Mouse (Mus musculus): Measurements from ENCODE around the gene Ric8a. TPM values are rescaled to one million over a fixed set of nuclear protein-coding genes. Genes with fewer than 3 reads are reported as not detected.
A peak's percentile ranks its signal among the peaks of the same experiment; 100 is the strongest.

Gene Ric8a
- polyA plus RNA-seq, 1 experiment from 2014 or later = 82.2 TPM

- WGBS = 92% methylated on average over 7 of the region's 7 CpGs
- no peak for ATAC-seq (ENCODE audit: insufficient read depth, low FRiP score, low TSS enrichment)
- Histone ChIP-seq H3K4me3 (ENCODE audit: low read depth, low read length) (no peak overlapping the region), H3K4me2 (ENCODE audit: low read depth) (no peak overlapping the region), H3K4me1 (ENCODE audit: control insufficient read depth, insufficient read depth, low read length) (no peaks in the 10 kb centered on the region), H3K36me3 (ENCODE audit: control insufficient read depth, insufficient read depth, low read length) (peaks cover 17% of the 10 kb centered on the region), H3K27me3 (ENCODE audit: control insufficient read depth, insufficient read depth, low read length) (no peaks in the 10 kb centered on the region), H3K27ac (ENCODE audit: low read depth, low read length) (no peak overlapping the region), H3K9ac (ENCODE audit: low read length) (no peak overlapping the region), H3K9me3 (ENCODE audit: control insufficient read depth, low read length) (no peaks in the 10 kb centered on the region)
- no peak for DNase-seq (ENCODE audit: low spot score)
These were observed 37.3 kb downstream of the Ric8a start for GRCm38 (mm10) chr7:140894031-140894430.

- ATAC-seq (ENCODE audit: insufficient read depth, low FRiP score, low TSS enrichment) = no peak
These were observed 37.9 kb downstream of the Ric8a start for GRCm38 (mm10) chr7:140894611-140895010.

GRCm38 (mm10) chr7:140897863-140898262 is 41.1 kb downstream of the Ric8a start:
- peaks cover 10% of the 10 kb centered on the region for H3K36me3 ChIP-seq (ENCODE audit: control insufficient read depth, insufficient read depth, low read length)
- 90% methylated on average over 7 of the region's 7 CpGs for WGBS

More at GRCm38 (mm10) chr7:140894611-140895010, 37.9 kb downstream of the Ric8a start:
- Histone ChIP-seq H3K4me3 (ENCODE audit: low read depth, low read length) (no peak overlapping the region), H3K27ac (ENCODE audit: low read depth, low read length) (no peak overlapping the region), H3K27me3 (ENCODE audit: control insufficient read depth, insufficient read depth, low read length) (no peaks in the 10 kb centered on the region), H3K4me1 (ENCODE audit: control insufficient read depth, insufficient read depth, low read length) (no peaks in the 10 kb centered on the region), H3K36me3 (ENCODE audit: control insufficient read depth, insufficient read depth, low read length) (peaks cover 14% of the 10 kb centered on the region), H3K9ac (ENCODE audit: low read length) (no peak overlapping the region), H3K9me3 (ENCODE audit: control insufficient read depth, low read length) (no peaks in the 10 kb centered on the region), H3K4me2 (ENCODE audit: low read depth) (no peak overlapping the region)
- 89% methylated on average over 3 of the region's 3 CpGs for WGBS
- no peak for DNase-seq (ENCODE audit: low spot score)

GRCm38 (mm10) chr7:140899121-140899520 is 42.4 kb downstream of the Ric8a start:
- DNase-seq (ENCODE audit: low spot score) (no peak), ATAC-seq (ENCODE audit: insufficient read depth, low FRiP score, low TSS enrichment) (no peak)
- H3K36me3 ChIP-seq (ENCODE audit: control insufficient read depth, insufficient read depth, low read length) = peaks cover 9% of the 10 kb centered on the region
- H3K27ac ChIP-seq (ENCODE audit: low read depth, low read length) = no peak overlapping the region
- 85% methylated on average over 3 of the region's 3 CpGs for WGBS
- H3K27me3 ChIP-seq (ENCODE audit: control insufficient read depth, insufficient read depth, low read length) = no peaks in the 10 kb centered on the region
- H3K9me3 ChIP-seq (ENCODE audit: control insufficient read depth, low read length) = no peaks in the 10 kb centered on the region
- no peak overlapping the region for H3K4me3 ChIP-seq (ENCODE audit: low read depth, low read length)
- H3K9ac ChIP-seq (ENCODE audit: low read length) = no peak overlapping the region
- H3K4me1 ChIP-seq (ENCODE audit: control insufficient read depth, insufficient read depth, low read length) = no peaks in the 10 kb centered on the region
- no peak overlapping the region for H3K4me2 ChIP-seq (ENCODE audit: low read depth)

More at GRCm38 (mm10) chr7:140897863-140898262, 41.1 kb downstream of the Ric8a start:
- ATAC-seq (ENCODE audit: insufficient read depth, low FRiP score, low TSS enrichment) (no peak), DNase-seq (ENCODE audit: low spot score) (no peak)
- Histone ChIP-seq H3K9ac (ENCODE audit: low read length) (no peak overlapping the region), H3K27me3 (ENCODE audit: control insufficient read depth, insufficient read depth, low read length) (no peaks in the 10 kb centered on the region), H3K27ac (ENCODE audit: low read depth, low read length) (no peak overlapping the region), H3K4me3 (ENCODE audit: low read depth, low read length) (no peak overlapping the region), H3K4me1 (ENCODE audit: control insufficient read depth, insufficient read depth, low read length) (no peaks in the 10 kb centered on the region), H3K4me2 (ENCODE audit: low read depth) (no peak overlapping the region), H3K9me3 (ENCODE audit: control insufficient read depth, low read length) (no peaks in the 10 kb centered on the region)

GRCm38 (mm10) chr7:140900220-140900619 is 43.5 kb downstream of the Ric8a start, which contains the start of gene Cox8b:
Cox8b (minus strand) TSS chr7:140900446.
- no peak within 1 kb of the TSS; the same call in 1 of the 2 replicates for H3K9ac ChIP-seq (ENCODE audit: low read length)
- no peak for ATAC-seq (ENCODE audit: insufficient read depth, low FRiP score, low TSS enrichment)
- no peak within 1 kb of the TSS for H3K4me2 ChIP-seq (ENCODE audit: low read depth)
- H3K27me3 ChIP-seq (ENCODE audit: control insufficient read depth, insufficient read depth, low read length) = no peaks in the 10 kb centered on the region
- H3K4me3 ChIP-seq (ENCODE audit: low read depth, low read length) = no peak within 1 kb of the TSS
- H3K27ac ChIP-seq (ENCODE audit: low read depth, low read length) = no peak within 1 kb of the TSS
- H3K36me3 ChIP-seq (ENCODE audit: control insufficient read depth, insufficient read depth, low read length) = peaks cover 6% of the 10 kb centered on the region
- H3K4me1 ChIP-seq (ENCODE audit: control insufficient read depth, insufficient read depth, low read length) = no peaks in the 10 kb centered on the region
- no peaks in the 10 kb centered on the region for H3K9me3 ChIP-seq (ENCODE audit: control insufficient read depth, low read length)
- no peak for DNase-seq (ENCODE audit: low spot score)
- 82% methylated on average over 10 of the region's 10 CpGs for WGBS

- Histone ChIP-seq H3K27ac (ENCODE audit: low read depth, low read length) (no peak overlapping the region), H3K36me3 (ENCODE audit: control insufficient read depth, insufficient read depth, low read length) (peaks cover 3% of the 10 kb centered on the region; the same call in 1 of the 2 replicates), H3K4me3 (ENCODE audit: low read depth, low read length) (no peak overlapping the region), H3K4me1 (ENCODE audit: control insufficient read depth, insufficient read depth, low read length) (no peaks in the 10 kb centered on the region), H3K9me3 (ENCODE audit: control insufficient read depth, low read length) (no peaks in the 10 kb centered on the region), H3K27me3 (ENCODE audit: control insufficient read depth, insufficient read depth, low read length) (no peaks in the 10 kb centered on the region), H3K9ac (ENCODE audit: low read length) (no peak overlapping the region), H3K4me2 (ENCODE audit: low read depth) (no peak overlapping the region)
- WGBS = 82% methylated on average over 15 of the region's 15 CpGs
- DNase-seq (ENCODE audit: low spot score) (no peak), ATAC-seq (ENCODE audit: insufficient read depth, low FRiP score, low TSS enrichment) (no peak)
These were observed 45.5 kb downstream of the Ric8a start for GRCm38 (mm10) chr7:140902036-140902875.

GRCm38 (mm10) chr7:140903212-140903611 is 46.5 kb downstream of the Ric8a start:
- Histone ChIP-seq H3K9ac (ENCODE audit: low read length) (no peak overlapping the region), H3K27ac (ENCODE audit: low read depth, low read length) (no peak overlapping the region), H3K27me3 (ENCODE audit: control insufficient read depth, insufficient read depth, low read length) (no peaks in the 10 kb centered on the region), H3K9me3 (ENCODE audit: control insufficient read depth, low read length) (no peaks in the 10 kb centered on the region), H3K4me3 (ENCODE audit: low read depth, low read length) (no peak overlapping the region), H3K36me3 (ENCODE audit: control insufficient read depth, insufficient read depth, low read length) (no peaks in the 10 kb centered on the region), H3K4me1 (ENCODE audit: control insufficient read depth, insufficient read depth, low read length) (no peaks in the 10 kb centered on the region), H3K4me2 (ENCODE audit: low read depth) (no peak overlapping the region)
- DNase-seq (ENCODE audit: low spot score) = peak; percentile 82
- 26% methylated on average over 13 of the region's 13 CpGs for WGBS
- no peak for ATAC-seq (ENCODE audit: insufficient read depth, low FRiP score, low TSS enrichment)

- Histone ChIP-seq H3K9me3 (ENCODE audit: control insufficient read depth, low read length) (no peaks in the 10 kb centered on the region), H3K4me2 (ENCODE audit: low read depth) (no peak overlapping the region), H3K4me3 (ENCODE audit: low read depth, low read length) (no peak overlapping the region), H3K27me3 (ENCODE audit: control insufficient read depth, insufficient read depth, low read length) (no peaks in the 10 kb centered on the region), H3K4me1 (ENCODE audit: control insufficient read depth, insufficient read depth, low read length) (no peaks in the 10 kb centered on the region), H3K27ac (ENCODE audit: low read depth, low read length) (no peak overlapping the region), H3K9ac (ENCODE audit: low read length) (no peak overlapping the region), H3K36me3 (ENCODE audit: control insufficient read depth, insufficient read depth, low read length) (no peaks in the 10 kb centered on the region)
- DNase-seq (ENCODE audit: low spot score) = no peak
- 89% methylated on average over 2 of the region's 2 CpGs for WGBS
- ATAC-seq (ENCODE audit: insufficient read depth, low FRiP score, low TSS enrichment) = no peak
These were observed 48.9 kb downstream of the Ric8a start for GRCm38 (mm10) chr7:140905642-140906081.

GRCm38 (mm10) chr7:140907131-140907530 is 50.4 kb downstream of the Ric8a start:
- no peak overlapping the region for H3K4me3 ChIP-seq (ENCODE audit: low read depth, low read length)
- WGBS = 87% methylated on average over 13 of the region's 13 CpGs
- no peak overlapping the region for H3K9ac ChIP-seq (ENCODE audit: low read length)
- ATAC-seq (ENCODE audit: insufficient read depth, low FRiP score, low TSS enrichment) (no peak), DNase-seq (ENCODE audit: low spot score) (no peak)
- H3K36me3 ChIP-seq (ENCODE audit: control insufficient read depth, insufficient read depth, low read length) = no peaks in the 10 kb centered on the region
- no peaks in the 10 kb centered on the region for H3K9me3 ChIP-seq (ENCODE audit: control insufficient read depth, low read length)
- no peaks in the 10 kb centered on the region for H3K4me1 ChIP-seq (ENCODE audit: control insufficient read depth, insufficient read depth, low read length)
- H3K4me2 ChIP-seq (ENCODE audit: low read depth) = no peak overlapping the region
- H3K27me3 ChIP-seq (ENCODE audit: control insufficient read depth, insufficient read depth, low read length) = no peaks in the 10 kb centered on the region
- no peak overlapping the region for H3K27ac ChIP-seq (ENCODE audit: low read depth, low read length)

Data from neural tube, embryonic 11.5 days (tissue).